In the genomic region with DNA sequence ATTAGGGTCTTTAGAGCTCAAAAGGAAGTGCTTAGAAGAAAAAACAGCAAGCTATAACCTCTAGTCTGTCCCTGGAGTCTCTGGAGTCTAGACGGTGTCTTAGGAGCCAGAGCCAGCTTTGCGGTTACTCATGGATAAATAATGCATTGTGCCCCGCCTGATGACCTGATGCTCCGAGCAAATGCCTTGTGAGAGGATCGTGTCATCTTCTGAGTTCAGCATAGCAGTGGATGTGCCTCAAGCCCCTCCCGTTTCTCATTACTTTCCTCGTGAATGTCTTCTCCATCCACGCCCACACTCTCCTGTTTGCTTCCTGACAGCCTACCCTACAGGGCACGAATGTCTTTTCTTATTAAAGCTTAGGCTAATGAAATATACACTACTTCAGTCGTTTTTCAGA, we compare ENCODE assay signal across 11 mouse cellular contexts.
A peak's percentile ranks its signal among the peaks of the same experiment; 100 is the strongest.
DNase-seq lines count a peak whose midpoint lies in the region; ATAC-seq and TF ChIP-seq lines count a peak whose summit lies in the region.
"Had no signal": no experiment of that assay in that cellular context is flagged by ENCODE, and none has a peak within 500 bp of the region (broad histone marks: within the 10 kb centered on the region; RNA-seq: fewer than 3 reads in every experiment).

No protein-coding gene starts in this region.

- no peaks in the 10 kb centered on the region for H3K27me3 ChIP-seq in limb, embryonic 14.5 days (ENCODE audit: control insufficient read depth, insufficient read depth, low read length)
- no peaks in the 10 kb centered on the region for H3K27me3 ChIP-seq in limb, embryonic 10.5 days (ENCODE audit: low read depth, poor library complexity, severe bottlenecking)
- H3K27me3 ChIP-seq in embryonic facial prominence, embryonic 14.5 days (replicated peaks; ENCODE audit: control insufficient read depth, insufficient read depth, low read length), result no peaks in the 10 kb centered on the region
- H3K27me3 ChIP-seq in liver, embryonic 12.5 days (replicated peaks), result no peaks in the 10 kb centered on the region
- H3K27me3 ChIP-seq: megakaryocyte, embryonic 14.5 days had no signal

- 53% methylated on average over 10 of the region's 10 CpGs for WGBS in limb, embryonic 14.5 days
- WGBS in limb, embryonic 10.5 days, result 65% methylated on average over 10 of the region's 10 CpGs
- 26% methylated on average over 10 of the region's 10 CpGs for WGBS in embryonic facial prominence, embryonic 14.5 days
- 55% methylated on average over 10 of the region's 10 CpGs for WGBS in liver, embryonic 12.5 days (ENCODE audit: insufficient replicate concordance)

- peaks cover 11% of the 10 kb centered on the region for H3K36me3 ChIP-seq in limb, embryonic 14.5 days (ENCODE audit: control insufficient read depth, insufficient read depth, low read length)
- peaks cover 11% of the 10 kb centered on the region for H3K36me3 ChIP-seq in limb, embryonic 10.5 days
- peaks cover 11% of the 10 kb centered on the region for H3K36me3 ChIP-seq in embryonic facial prominence, embryonic 14.5 days (ENCODE audit: control insufficient read depth, insufficient read depth, low read length)
- H3K36me3 ChIP-seq in liver, embryonic 12.5 days, result peaks cover 13% of the 10 kb centered on the region

- ATAC-seq in limb, embryonic 14.5 days (ENCODE audit: low FRiP score, low read depth), result no peak
- ATAC-seq in embryonic facial prominence, embryonic 14.5 days (ENCODE audit: low read depth), result peak; percentile 75; the same call in 1 of the 2 replicates
- ATAC-seq in liver, embryonic 12.5 days, result no peak

- no peak overlapping the region for H3K9ac ChIP-seq in limb, embryonic 14.5 days (ENCODE audit: low read depth, low read length, severe bottlenecking)
- H3K9ac ChIP-seq in embryonic facial prominence, embryonic 14.5 days (ENCODE audit: low read depth, low read length), result no peak overlapping the region
- H3K9ac ChIP-seq in liver, embryonic 12.5 days, result peak overlapping the region; percentile 55; the same call in 1 of the 2 replicates

- H3K4me3 ChIP-seq in limb, embryonic 14.5 days (replicated peaks; ENCODE audit: low read length), result no peak overlapping the region
- no peak overlapping the region for H3K4me3 ChIP-seq in limb, embryonic 10.5 days
- H3K4me3 ChIP-seq in embryonic facial prominence, embryonic 14.5 days (ENCODE audit: low read depth, low read length), result no peak overlapping the region
- no peak overlapping the region for H3K4me3 ChIP-seq in liver, embryonic 12.5 days
- H3K4me3 ChIP-seq: megakaryocyte, embryonic 14.5 days had no signal

- H3K4me1 ChIP-seq in limb, embryonic 14.5 days (ENCODE audit: control insufficient read depth, insufficient read depth, low read length), result 0 out of 2 replicates have a peak, but pooled peaks cover 3% of the 10 kb centered on the region
- no peaks in the 10 kb centered on the region for H3K4me1 ChIP-seq in limb, embryonic 10.5 days
- peaks cover 4% of the 10 kb centered on the region for H3K4me1 ChIP-seq in embryonic facial prominence, embryonic 14.5 days (ENCODE audit: control insufficient read depth, insufficient read depth, low read length)
- H3K4me1 ChIP-seq in liver, embryonic 12.5 days, result peaks cover 45% of the 10 kb centered on the region

- no peaks in the 10 kb centered on the region for H3K9me3 ChIP-seq in limb, embryonic 14.5 days (ENCODE audit: control insufficient read depth, low read length)
- H3K9me3 ChIP-seq in limb, embryonic 10.5 days (replicated peaks), result no peaks in the 10 kb centered on the region
- H3K9me3 ChIP-seq in embryonic facial prominence, embryonic 14.5 days (ENCODE audit: control insufficient read depth, low read length), result 0 out of 2 replicates have a peak, but pooled peaks cover 3% of the 10 kb centered on the region
- H3K9me3 ChIP-seq in liver, embryonic 12.5 days (replicated peaks), result no peaks in the 10 kb centered on the region
- H3K9me3 ChIP-seq: G1E; megakaryocyte, embryonic 14.5 days had no signal

- no peak overlapping the region for H3K27ac ChIP-seq in limb, embryonic 14.5 days (replicated peaks; ENCODE audit: low read depth, low read length)
- H3K27ac ChIP-seq in limb, embryonic 10.5 days, result no peak overlapping the region
- no peak overlapping the region for H3K27ac ChIP-seq in embryonic facial prominence, embryonic 14.5 days (replicated peaks; ENCODE audit: low read depth, low read length)
- peak overlapping the region; percentile 97 for H3K27ac ChIP-seq in liver, embryonic 12.5 days

- no peak overlapping the region for H3K4me2 ChIP-seq in limb, embryonic 14.5 days (replicated peaks; ENCODE audit: low read depth, low read length, severe bottlenecking)
- no peak overlapping the region for H3K4me2 ChIP-seq in embryonic facial prominence, embryonic 14.5 days (ENCODE audit: low read depth, low read length)
- peak overlapping the region; percentile 53 for H3K4me2 ChIP-seq in liver, embryonic 12.5 days

- TF ChIP-seq POLR2A in limb, embryonic 14.5 days (IDR thresholded peaks at IDR 0.05; ENCODE audit: borderline replicate concordance, extremely low read depth, insufficient read depth, insufficient read length), result no peak

- peak; percentile 46 for DNase-seq in limb, embryonic 14.5 days (ENCODE audit: low spot score)
- DNase-seq in limb, embryonic 10.5 days (ENCODE audit: low spot score), result no peak
- DNase-seq in embryonic facial prominence, embryonic 14.5 days (ENCODE audit: low spot score), result peak; percentile 77
- peak; percentile 87 for DNase-seq in retina, embryonic 14.5 days (ENCODE audit: low spot score)
- DNase-seq in right cerebral cortex, postnatal 10 days (ENCODE audit: low spot score in 2 of 2), result no peak
- DNase-seq in thymus, postnatal 10 days (ENCODE audit: low spot score in 2 of 2), result no peak
- DNase-seq in right cerebral cortex, adult 18-20 months, result no peak
- DNase-seq: right cerebral cortex, postnatal 4 days had no signal

Comparison
In these comparisons a context has a peak if more than half of its experiments do, and no peak if none do; other contexts are left out.
1. DNase-seq: peak in limb, embryonic 14.5 days (single experiment), embryonic facial prominence, embryonic 14.5 days (single experiment) and retina, embryonic 14.5 days (single experiment); none in limb, embryonic 10.5 days (single experiment), right cerebral cortex, postnatal 10 days (0 of 2), thymus, postnatal 10 days (0 of 2) and right cerebral cortex, adult 18-20 months (single experiment).